Mouse (Mus musculus): ENCODE measurements around the gene Rex1bd. TPM values are rescaled to one million over a fixed set of nuclear protein-coding genes. Genes with fewer than 3 reads are reported as not detected.

Gene Rex1bd
- total and polyA plus RNA-seq, 2 experiments from 2014 or later, result 130 to 200 TPM

DNA sequence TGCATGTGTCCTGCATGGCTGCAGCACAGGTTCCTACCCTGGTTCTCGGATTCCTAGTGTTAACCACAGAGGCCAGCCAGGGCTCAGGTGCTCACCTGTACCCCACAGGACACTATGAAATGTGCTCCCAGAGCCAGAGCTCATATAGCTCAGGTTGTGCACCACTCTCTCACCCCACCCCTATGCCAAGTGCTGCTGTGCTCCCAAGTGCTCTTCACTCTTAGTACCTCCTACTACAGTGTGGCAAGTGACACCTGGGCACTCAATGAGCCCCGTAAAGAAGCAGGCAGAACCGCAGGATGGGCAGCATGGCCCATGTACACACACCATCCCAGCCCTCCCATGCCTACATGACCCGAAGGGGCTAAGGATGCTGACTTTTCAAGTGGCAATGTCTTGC lies 37.8 kb downstream of the Rex1bd start:
- H3K4me3 ChIP-seq (ENCODE audit: low read depth, low read length), result no peak overlapping the region

DNA sequence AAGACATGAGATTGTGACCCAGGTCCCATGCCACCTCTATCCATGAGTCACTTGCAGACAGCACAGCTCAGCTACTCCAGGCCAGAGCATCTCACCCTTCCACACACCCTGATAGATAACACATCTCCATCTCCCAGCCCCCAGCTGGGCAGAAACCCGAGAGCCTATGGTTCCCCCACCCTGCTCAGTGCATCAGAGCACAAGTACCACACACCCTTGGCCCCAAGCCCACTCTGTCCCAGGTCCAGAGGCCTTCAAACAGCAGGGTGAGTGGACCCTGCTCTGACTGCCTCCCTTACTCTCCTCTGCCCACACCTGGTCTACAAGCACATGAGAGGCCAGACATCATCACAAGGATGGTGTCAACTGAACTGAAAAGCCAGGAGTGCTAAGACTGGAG lies 38.6 kb downstream of the Rex1bd start:
- Histone ChIP-seq H3K9me3 (ENCODE audit: low read length) (no peaks in the 10 kb centered on the region), H3K9ac (no peak overlapping the region), H3K27me3 (ENCODE audit: insufficient read depth, low read length) (no peaks in the 10 kb centered on the region), H3K36me3 (ENCODE audit: insufficient read depth) (no peaks in the 10 kb centered on the region), H3K4me2 (ENCODE audit: low read depth) (no peak overlapping the region), H3K4me1 (ENCODE audit: insufficient read depth) (no peaks in the 10 kb centered on the region), H3K27ac (ENCODE audit: low read depth, low read length) (no peak overlapping the region), H3K4me3 (ENCODE audit: low read depth, low read length) (no peak overlapping the region)
- 62% methylated on average over 1 of the region's 1 CpGs for WGBS
- no peak for DNase-seq
- no peak for ATAC-seq
- no peak for TF ChIP-seq CTCF (IDR thresholded peaks at IDR 0.05; ENCODE audit: low read depth)

More for the DNA sequence above, 37.8 kb downstream of the Rex1bd start:
- no peaks in the 10 kb centered on the region for H3K4me1 ChIP-seq (ENCODE audit: insufficient read depth)
- 90% methylated on average over 4 of the region's 4 CpGs for WGBS
- H3K27me3 ChIP-seq (ENCODE audit: insufficient read depth, low read length), result no peaks in the 10 kb centered on the region
- no peak for TF ChIP-seq CTCF (IDR thresholded peaks at IDR 0.05; ENCODE audit: low read depth)
- H3K36me3 ChIP-seq (ENCODE audit: insufficient read depth), result no peaks in the 10 kb centered on the region
- H3K9me3 ChIP-seq (ENCODE audit: low read length), result no peaks in the 10 kb centered on the region
- H3K9ac ChIP-seq, result no peak overlapping the region
- H3K27ac ChIP-seq (ENCODE audit: low read depth, low read length), result no peak overlapping the region
- DNase-seq (no peak), ATAC-seq (no peak)
- no peak overlapping the region for H3K4me2 ChIP-seq (ENCODE audit: low read depth)

DNA sequence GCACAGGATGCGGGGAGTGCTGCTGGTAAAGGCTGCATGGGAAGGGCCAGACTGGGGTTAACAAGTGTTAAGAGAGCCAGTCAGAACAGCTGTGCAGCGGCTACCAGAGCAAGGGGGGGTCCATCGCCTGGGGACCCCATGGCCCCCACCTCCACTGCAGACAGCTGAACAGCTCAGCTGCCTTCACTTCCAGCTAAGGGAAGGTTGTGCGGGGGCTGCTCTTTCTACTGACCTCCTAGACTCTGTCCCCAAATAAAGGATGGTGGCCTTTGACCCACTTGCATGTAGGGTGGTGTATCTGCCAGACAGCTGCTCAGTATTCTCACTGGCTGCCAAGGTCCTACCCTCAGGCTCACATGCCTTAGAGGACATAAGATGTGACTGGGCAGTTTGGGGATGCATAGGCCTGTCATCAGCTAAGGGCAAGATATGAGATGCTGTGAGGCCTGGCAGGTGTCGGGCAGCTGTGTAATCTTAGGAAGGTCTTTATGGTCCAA lies 39.3 kb downstream of the Rex1bd start:
- WGBS, result 87% methylated on average over 5 of the region's 5 CpGs
- no peaks in the 10 kb centered on the region for H3K4me1 ChIP-seq (ENCODE audit: insufficient read depth)
- no peak overlapping the region for H3K4me3 ChIP-seq (ENCODE audit: low read depth, low read length)
- H3K27me3 ChIP-seq (ENCODE audit: insufficient read depth, low read length), result no peaks in the 10 kb centered on the region
- no peak overlapping the region for H3K27ac ChIP-seq (ENCODE audit: low read depth, low read length)
- no peaks in the 10 kb centered on the region for H3K9me3 ChIP-seq (ENCODE audit: low read length)
- H3K4me2 ChIP-seq (ENCODE audit: low read depth), result no peak overlapping the region
- H3K36me3 ChIP-seq (ENCODE audit: insufficient read depth), result no peaks in the 10 kb centered on the region
- DNase-seq (no peak), ATAC-seq (no peak)
- no peak overlapping the region for H3K9ac ChIP-seq
- no peak for TF ChIP-seq CTCF (IDR thresholded peaks at IDR 0.05; ENCODE audit: low read depth)

DNA sequence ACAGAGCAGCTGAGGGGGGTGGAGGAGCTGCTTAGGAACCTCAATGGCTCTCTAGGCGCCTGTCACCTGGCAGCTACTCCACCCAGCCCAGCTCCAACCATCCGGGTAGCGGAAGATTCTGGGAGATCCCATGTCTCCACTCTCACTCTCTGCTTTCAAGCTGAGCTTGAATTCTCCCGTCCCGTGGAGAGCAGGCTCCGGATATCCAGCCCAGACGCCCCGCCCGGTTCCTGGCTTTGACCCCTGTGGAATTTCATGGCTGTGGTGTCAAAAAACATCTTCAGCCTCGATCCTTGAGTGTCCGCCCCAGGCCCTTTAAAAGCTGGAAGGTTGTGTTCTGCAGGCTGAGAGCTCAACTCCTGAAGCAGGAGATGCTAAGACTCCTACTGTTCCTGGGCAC lies 39.8 kb downstream of the Rex1bd start:
- no peak overlapping the region for H3K4me3 ChIP-seq (ENCODE audit: low read depth, low read length)
- 79% methylated on average over 11 of the region's 11 CpGs for WGBS
- no peaks in the 10 kb centered on the region for H3K36me3 ChIP-seq (ENCODE audit: insufficient read depth)
- TF ChIP-seq CTCF (IDR thresholded peaks at IDR 0.05; ENCODE audit: low read depth), result no peak
- H3K4me1 ChIP-seq (ENCODE audit: insufficient read depth), result no peaks in the 10 kb centered on the region
- no peak overlapping the region for H3K4me2 ChIP-seq (ENCODE audit: low read depth)
- no peaks in the 10 kb centered on the region for H3K27me3 ChIP-seq (ENCODE audit: insufficient read depth, low read length)
- DNase-seq (no peak), ATAC-seq (no peak)
- no peak overlapping the region for H3K9ac ChIP-seq
- H3K27ac ChIP-seq (ENCODE audit: low read depth, low read length), result no peak overlapping the region
- H3K9me3 ChIP-seq (ENCODE audit: low read length), result no peaks in the 10 kb centered on the region

DNA sequence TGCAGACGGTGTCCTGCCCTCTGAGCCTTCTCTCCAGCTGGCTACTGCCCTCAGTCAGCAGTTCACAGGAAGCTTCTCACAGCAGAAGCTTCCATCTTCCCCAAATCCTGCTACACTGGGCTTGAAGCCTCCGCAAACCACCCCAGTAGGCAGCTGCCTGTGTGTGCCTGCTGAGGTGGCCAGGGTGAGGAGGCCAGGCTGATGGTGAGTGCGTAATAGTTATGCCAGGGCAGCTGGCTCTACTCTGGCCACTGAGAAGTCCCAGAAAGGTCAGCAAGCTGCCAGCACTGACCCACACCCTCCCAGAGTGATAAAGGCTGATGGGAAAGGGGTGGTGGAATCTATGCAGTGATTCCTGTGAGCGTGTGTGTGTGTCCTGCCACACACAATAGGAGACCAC lies 40.2 kb downstream of the Rex1bd start:
- Histone ChIP-seq H3K27me3 (ENCODE audit: insufficient read depth, low read length) (no peaks in the 10 kb centered on the region), H3K4me3 (ENCODE audit: low read depth, low read length) (no peak overlapping the region), H3K4me1 (ENCODE audit: insufficient read depth) (no peaks in the 10 kb centered on the region), H3K36me3 (ENCODE audit: insufficient read depth) (no peaks in the 10 kb centered on the region), H3K9me3 (ENCODE audit: low read length) (no peaks in the 10 kb centered on the region), H3K27ac (ENCODE audit: low read depth, low read length) (no peak overlapping the region), H3K4me2 (ENCODE audit: low read depth) (no peak overlapping the region), H3K9ac (no peak overlapping the region)
- TF ChIP-seq CTCF (IDR thresholded peaks at IDR 0.05; ENCODE audit: low read depth), result no peak
- DNase-seq (no peak), ATAC-seq (no peak)
- 86% methylated on average over 4 of the region's 4 CpGs for WGBS

DNA sequence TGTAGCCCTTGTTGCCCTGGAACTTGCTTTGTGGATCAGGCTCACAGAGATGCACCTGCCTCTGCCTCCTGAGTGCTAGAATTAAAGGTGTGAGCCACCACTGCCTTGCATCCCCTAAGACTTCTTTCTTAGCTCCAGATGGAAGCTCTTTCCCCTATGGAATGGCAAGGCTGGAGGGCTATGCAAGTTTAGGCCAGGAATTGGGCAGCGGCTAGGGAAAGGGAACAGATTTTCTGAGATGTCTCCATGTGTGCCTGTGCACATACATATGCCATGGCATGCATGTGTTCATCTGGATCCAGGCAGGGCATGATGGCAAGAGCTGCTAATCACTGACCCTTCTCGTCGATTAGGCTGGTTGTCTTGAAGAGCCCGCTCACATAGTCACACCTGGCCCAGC lies 40.9 kb downstream of the Rex1bd start:
- ATAC-seq (no peak), DNase-seq (no peak)
- no peak overlapping the region for H3K9ac ChIP-seq

DNA sequence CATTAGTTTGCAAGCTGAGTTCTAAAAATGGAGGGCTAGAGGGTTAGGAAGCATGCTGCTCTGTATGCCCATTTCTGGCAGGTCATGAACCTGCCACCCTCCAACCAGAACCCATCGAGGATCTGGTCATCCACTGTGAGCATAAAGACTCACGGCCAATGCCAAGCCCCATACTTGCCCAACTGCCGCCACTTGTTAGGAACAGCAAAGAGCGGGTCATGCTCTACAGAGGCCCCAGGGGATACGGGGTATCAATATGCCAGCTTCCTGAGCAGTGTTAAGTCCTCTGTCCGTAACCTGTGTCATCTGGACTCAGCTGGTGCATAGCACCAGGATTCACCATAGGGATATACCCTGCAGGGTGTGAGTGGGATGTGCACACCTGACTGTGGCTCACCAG lies 42.4 kb downstream of the Rex1bd start:
- H3K9me3 ChIP-seq (ENCODE audit: low read length), result no peaks in the 10 kb centered on the region
- H3K4me3 ChIP-seq (ENCODE audit: low read depth, low read length), result no peak overlapping the region
- 86% methylated on average over 6 of the region's 6 CpGs for WGBS
- no peaks in the 10 kb centered on the region for H3K27me3 ChIP-seq (ENCODE audit: insufficient read depth, low read length)
- DNase-seq (no peak), ATAC-seq (no peak)
- H3K27ac ChIP-seq (ENCODE audit: low read depth, low read length), result no peak overlapping the region
- H3K4me2 ChIP-seq (ENCODE audit: low read depth), result no peak overlapping the region
- TF ChIP-seq CTCF (IDR thresholded peaks at IDR 0.05; ENCODE audit: low read depth), result no peak
- H3K36me3 ChIP-seq (ENCODE audit: insufficient read depth), result no peaks in the 10 kb centered on the region
- no peaks in the 10 kb centered on the region for H3K4me1 ChIP-seq (ENCODE audit: insufficient read depth)
- H3K9ac ChIP-seq, result no peak overlapping the region

More for the DNA sequence above, 40.9 kb downstream of the Rex1bd start:
- Histone ChIP-seq H3K36me3 (ENCODE audit: insufficient read depth) (no peaks in the 10 kb centered on the region), H3K4me2 (ENCODE audit: low read depth) (no peak overlapping the region), H3K27me3 (ENCODE audit: insufficient read depth, low read length) (no peaks in the 10 kb centered on the region), H3K4me3 (ENCODE audit: low read depth, low read length) (no peak overlapping the region), H3K27ac (ENCODE audit: low read depth, low read length) (no peak overlapping the region), H3K9me3 (ENCODE audit: low read length) (no peaks in the 10 kb centered on the region), H3K4me1 (ENCODE audit: insufficient read depth) (no peaks in the 10 kb centered on the region)
- no peak for TF ChIP-seq CTCF (IDR thresholded peaks at IDR 0.05; ENCODE audit: low read depth)
- 96% methylated on average over 4 of the region's 4 CpGs for WGBS

DNA sequence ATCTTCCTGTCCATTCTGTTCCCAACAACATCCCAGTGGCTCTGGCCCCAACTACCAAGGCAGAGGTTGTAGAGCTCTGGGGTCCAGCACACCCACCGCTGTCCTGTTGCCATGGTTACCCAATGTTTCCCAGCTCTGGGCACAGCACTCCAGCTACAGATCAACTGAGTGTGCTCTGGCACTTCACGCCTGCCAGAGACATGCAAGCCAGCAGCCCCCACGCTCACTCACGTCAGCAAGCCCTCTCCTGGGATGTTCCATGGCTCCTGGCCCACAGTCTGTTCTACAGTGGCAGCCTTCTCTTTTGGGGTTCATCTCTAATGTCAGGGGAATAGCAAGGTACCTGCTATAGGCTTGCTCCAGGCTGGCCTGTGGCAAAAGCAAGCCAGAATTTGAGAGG lies 43.2 kb downstream of the Rex1bd start:
- H3K4me2 ChIP-seq (ENCODE audit: low read depth), result no peak overlapping the region
- ATAC-seq (peak; percentile 53), DNase-seq (peak; percentile 21)
- TF ChIP-seq CTCF (IDR thresholded peaks at IDR 0.05; ENCODE audit: low read depth), result no peak
- no peak overlapping the region for H3K27ac ChIP-seq (ENCODE audit: low read depth, low read length)
- H3K9ac ChIP-seq, result no peak overlapping the region
- 47% methylated on average over 4 of the region's 4 CpGs for WGBS
- no peak overlapping the region for H3K4me3 ChIP-seq (ENCODE audit: low read depth, low read length)
- H3K27me3 ChIP-seq (ENCODE audit: insufficient read depth, low read length), result no peaks in the 10 kb centered on the region
- H3K9me3 ChIP-seq (ENCODE audit: low read length), result no peaks in the 10 kb centered on the region
- H3K4me1 ChIP-seq (ENCODE audit: insufficient read depth), result no peaks in the 10 kb centered on the region
- H3K36me3 ChIP-seq (ENCODE audit: insufficient read depth), result no peaks in the 10 kb centered on the region
